Mouse (Mus musculus): ENCODE measurements at regions not wholly inside any gene's neighbourhood (a gene's known extent, or its start where the extent isn't known, plus 50 kb on each side); places are given as distances from the start of the nearest gene placed in this dataset.

DNA sequence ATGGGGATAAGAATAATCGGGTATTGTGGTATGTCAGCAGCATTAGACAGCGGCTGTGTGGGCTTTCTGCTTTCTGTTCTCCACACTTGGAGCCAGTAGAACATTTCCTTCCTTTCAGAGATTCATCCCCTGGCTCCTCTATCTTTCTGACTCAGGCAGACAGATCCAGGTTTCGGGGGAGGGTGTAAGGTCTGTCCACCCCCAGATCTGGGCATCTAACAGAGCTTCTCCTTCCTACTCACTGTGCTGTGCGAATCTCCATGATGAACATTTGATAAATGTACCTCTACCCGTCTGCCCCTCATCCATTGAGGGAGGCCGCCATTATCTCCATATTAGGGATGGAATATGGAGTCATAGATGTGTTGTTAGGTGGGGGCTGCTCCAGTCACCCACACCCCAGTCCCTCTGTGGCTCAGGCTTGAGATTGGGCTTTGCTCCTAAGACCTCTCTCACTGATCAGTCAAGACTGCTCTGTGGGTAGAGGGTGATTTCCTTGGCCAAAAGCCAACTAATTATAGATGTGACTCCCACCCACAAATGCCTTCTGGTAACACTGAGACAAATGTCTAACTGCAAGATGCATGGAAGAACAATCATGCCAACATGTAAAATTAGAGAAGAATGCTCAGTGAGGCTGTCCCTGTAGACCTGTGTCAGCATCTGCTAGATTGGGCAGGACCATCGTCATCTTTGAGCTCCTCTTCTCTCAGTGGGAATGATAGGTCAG is 163.8 kb downstream of the 1810013L24Rik start:
- TF ChIP-seq CTCF (IDR thresholded peaks at IDR 0.05; ENCODE audit: low read depth, low read length) (no peak), POLR2A (IDR thresholded peaks at IDR 0.05; ENCODE audit: borderline replicate concordance, low read depth, low read length) (no peak)

Measured in bone marrow macrophage, adult 2 months (primary cell).